Mouse (Mus musculus): ENCODE results near the gene Atp2a1.
"Not testable (repeated sequence)": the region's sequence is repeated elsewhere in the genome, so short reads cannot be mapped to it uniquely, and the experiment has no call there.

Gene Atp2a1

DNA sequence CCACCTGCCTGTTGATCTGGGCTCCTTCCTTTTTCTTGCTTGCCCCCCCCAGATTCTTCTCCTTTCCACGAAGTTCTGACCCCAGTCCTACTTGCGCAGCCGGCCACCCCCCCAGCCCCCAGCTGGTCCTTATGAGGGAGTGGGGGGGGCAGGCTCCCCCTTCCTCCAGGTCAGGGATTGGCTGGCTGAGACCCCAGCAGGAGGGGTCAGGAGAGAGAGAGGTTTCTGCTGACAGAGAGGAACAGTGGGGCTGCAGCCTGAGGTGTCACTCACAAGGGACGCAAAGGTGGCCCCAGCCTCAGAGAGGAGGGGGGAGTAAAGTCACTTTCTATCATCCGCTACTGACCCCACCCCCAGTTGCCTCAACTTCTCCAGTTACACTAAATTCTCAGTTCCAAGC lies at the start of gene Atp2a1:
Gene Atp2a1, minus strand, starts transcription at position 105 of the 400 bp plus-strand sequence.
- DNase-seq (ENCODE audit: low read depth), result no peak

DNA sequence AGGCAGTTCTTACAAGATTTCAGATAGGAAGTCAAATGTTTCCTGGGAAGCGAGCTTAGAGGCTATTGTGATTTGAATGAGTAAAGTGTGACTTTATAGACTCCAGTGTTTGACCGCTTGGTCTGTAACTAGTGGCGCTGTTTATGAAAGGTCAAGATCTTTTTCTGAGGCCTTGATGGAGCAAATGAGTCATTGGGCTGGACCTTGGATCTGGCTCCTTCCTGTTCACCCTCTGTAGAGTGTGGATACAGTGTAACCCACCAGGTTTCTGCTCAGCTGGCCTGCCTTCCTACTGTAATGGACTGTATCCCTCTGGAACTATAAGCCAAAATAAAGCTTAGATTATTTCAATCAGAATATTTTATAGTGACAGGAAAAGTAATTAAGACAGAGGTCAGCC lies 48.4 kb upstream of the Atp2a1 start:
- no peak for DNase-seq (ENCODE audit: low read depth)

DNA sequence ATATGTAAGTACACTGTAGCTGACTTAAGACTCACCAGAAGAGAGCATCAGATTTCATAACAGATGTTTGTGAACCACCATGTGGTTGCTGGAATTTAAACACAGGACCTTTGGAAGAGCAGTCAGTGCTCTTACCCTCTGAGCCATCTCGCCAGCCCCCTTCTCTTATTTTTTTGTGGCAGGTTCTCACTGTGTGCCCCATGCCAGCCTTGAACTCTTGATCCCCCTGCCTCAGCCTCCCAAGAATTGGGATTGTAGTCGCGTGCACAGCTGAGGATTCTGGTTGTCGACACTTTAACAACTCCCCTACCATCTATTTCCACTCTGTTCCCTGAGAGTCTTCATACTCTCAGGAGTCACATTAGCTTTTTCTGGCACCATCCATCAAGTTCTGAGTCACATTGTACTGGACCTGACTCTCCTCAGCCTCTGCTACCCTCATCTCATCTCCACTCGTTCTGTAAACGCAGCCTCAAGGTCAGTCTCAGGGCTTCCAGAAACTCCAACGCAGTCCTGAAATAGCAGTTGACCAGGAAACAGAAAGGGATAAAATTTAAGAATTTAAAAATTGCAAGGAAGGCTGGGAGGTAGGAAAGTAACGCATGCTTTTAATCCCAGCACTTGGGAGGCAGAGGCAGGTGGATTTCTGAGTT lies 44.3 kb upstream of the Atp2a1 start:
- no peak for DNase-seq (ENCODE audit: low read depth)

DNA sequence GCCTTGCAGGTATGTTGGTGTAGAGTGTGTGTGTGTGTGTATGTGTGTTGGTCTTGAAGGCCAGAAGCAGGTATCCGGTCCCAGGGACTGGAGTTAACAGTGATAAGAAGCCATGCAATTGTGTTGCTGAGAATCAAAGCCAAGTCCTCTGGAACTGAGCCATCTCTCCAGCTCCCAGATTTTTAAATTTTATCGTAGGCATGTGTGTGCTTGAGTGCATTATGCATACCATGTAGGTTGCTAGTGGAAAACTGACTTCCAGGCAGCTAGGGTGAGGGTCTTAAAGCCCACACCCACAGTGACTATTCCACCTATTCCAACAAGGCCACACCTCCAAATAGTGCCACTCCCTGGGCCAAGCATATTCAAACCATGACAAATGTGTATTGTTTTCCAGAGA lies 42.0 kb upstream of the Atp2a1 start:
- no peak for DNase-seq (ENCODE audit: low read depth)

DNA sequence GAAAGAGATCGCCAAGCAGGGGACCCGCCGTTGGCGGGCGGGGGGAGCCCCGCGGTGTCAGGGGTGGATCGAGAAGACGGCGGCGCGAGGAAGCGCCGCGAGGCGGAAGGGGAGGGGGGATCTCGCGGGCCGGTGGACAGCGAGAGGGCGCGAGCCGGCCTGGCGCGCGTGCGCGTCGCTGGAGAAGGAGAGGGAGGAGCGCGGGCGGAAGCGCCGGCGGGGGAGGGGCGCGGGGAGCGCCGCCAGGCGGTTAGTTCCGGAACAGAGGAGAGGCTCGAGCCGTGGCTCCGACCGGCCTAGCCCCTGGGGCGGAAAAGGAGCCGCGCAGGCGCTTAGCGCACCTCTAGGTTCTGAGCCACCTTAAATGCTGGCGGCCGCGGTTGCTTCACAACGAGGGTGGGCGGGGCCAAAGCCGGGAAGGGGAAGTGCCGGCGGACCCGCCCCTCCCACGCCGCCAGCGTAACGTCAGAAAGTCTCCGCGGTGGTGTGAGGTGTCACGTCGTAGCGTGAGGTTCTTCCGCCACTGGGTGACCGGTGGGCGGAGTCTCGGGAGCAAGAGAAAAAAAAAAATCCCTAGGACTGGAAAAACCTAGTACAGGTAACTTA lies 40.5 kb upstream of the Atp2a1 start, which contains the start of gene Atxn2l:
Gene Atxn2l, minus strand, starts transcription at position 165 of the 606 bp plus-strand sequence.
- DNase-seq (ENCODE audit: low read depth), result peak; percentile 100

DNA sequence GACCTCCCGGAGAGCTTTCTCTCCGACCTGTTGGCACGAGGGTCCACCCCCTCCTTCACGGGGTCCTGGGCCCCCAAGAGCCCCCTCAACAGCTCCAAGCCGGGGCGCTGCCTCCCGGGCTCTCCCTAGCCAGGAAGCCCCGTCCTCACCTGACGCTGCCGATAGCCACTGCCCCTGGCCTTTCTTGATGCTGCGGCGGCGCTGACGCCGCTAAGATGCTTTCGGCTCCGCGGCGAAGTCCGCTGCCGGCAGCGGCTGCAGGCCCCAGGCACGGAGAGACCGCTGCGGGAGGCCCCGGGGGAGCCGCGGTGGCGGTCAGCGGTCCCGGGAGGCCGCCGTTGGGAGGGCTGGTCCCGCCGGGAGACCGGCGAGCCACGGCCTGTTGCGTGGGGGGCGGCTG lies 39.8 kb upstream of the Atp2a1 start:
- DNase-seq (ENCODE audit: low read depth), result no peak

DNA sequence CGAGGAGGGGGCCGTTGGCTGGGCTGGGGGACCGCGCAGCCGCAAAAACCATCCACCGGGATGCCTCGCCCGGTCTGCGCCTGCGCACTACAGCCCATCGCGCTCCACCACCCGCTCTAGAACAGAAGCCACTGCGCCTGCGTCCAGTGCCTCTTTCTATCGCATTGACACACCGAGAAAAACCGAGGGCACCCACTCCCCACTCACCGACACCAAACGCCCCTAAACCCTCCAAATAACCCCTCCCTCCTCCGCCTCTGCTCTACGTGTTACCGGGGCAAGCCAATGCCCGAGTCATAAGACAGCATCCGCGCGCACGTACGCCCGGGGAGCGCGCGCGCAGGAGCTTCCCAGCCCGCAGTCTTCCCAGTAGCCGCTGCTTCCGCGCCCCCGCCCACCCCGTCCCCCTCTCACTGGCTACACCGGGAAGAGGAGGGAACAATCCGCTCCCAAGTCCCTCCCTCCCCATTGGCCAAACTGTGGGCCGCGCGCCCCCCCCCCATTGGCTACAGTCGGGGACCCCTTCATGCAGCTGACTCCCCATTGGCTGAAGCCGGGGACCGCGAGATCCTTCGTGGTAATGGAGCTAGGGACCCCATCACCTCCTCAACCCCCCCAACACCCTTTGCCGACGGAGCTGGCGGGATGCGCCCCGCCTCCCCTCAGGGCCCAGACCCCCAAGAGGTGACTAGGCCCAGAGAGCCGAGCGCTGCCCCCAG lies 39.3 kb upstream of the Atp2a1 start:
- DNase-seq (ENCODE audit: low read depth), result peak; percentile 94

DNA sequence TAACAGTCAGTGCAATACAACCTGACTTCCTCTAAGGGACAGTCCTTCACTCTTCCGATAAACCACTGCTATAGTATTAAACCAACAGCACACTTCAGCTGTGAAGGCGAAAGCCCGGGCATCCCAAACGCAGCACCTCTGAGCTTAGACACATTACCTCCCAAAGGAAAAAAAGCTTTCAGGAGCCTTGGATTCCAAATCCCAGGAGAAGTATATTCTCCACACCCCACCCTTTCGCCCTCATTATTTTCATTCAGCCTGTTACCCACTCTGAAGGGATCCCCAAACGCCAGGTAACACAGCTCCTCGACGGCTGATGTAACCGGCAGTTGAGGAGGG lies 38.7 kb upstream of the Atp2a1 start:
- no peak for DNase-seq (ENCODE audit: low read depth)

DNA sequence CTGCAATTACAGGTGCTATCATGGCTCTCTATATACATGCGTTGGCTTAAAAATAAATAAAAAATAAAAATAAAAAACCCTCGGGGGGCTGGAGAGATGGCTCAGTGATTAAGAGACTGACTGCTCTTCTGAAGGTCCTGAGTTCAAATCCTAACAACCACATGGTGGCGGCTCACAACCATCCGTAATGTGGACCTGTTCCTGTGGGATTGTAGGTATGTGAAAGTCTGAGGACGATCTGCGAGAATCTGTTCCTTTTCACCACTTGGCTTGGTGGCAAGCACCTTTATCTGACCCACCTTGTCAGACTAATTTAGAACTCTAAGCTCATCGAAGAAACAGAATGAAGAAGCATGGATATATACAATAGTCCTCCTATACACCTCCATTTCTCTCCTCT lies 36.5 kb upstream of the Atp2a1 start:
- no peak for DNase-seq (ENCODE audit: low read depth)

DNA sequence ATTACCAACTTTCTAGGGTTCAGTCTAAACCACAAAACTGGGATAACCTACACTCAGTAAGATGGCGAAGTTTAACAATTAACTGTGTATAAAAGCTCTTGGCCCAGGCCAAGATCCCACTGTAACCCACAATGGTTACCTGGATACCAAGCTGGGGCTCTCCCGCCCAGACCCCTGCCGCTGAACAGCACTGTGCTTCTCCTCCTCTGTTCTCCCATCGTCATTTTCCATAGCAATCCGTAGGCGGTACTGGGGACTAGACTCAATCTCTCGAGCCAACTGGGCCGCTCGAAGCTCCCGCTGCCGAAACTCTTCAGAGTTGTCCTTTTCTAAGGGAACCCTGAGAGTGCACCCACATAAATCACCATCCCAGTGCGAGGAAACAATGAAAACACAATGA lies 35.1 kb upstream of the Atp2a1 start:
- no peak for DNase-seq (ENCODE audit: low read depth)

DNA sequence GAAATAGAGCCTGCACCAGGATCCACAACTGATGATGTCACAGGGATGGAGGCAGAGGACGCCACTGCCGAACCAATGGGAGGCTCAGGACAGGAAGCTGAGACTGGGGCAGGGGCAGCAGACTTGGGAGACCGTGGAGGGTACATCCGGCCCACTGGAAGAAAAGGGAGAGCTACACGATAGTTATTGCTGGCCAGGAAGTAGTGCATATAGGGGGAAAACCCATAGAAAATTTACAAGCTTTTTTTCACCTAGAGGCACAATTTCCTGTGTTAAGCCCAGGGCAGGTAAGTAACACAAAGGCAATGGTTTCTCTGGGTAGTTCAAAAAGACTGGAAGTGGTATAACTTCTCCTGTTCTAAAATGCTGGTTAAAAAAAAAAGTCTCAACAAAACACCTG lies 33.6 kb upstream of the Atp2a1 start:
- no peak for DNase-seq (ENCODE audit: low read depth)

DNA sequence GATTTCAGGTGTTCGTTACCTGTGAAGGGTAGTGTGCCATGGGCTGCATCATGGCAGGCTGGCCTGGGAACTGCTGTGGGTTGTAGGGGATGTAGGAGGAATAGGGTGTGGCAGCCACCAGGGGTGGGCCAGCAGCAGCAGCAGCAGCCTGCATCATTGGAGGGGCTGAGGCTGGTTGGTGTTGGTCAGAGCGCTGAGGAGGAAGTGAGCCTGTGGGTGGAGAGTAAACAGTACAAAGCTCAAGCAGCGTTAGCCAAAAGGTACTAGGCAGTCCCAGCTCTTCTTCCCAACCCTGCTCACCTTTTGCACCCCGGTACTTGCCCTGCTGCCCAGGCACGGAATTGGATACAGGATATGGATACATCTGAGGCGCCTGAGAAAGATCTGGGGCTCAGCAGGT lies 31.2 kb upstream of the Atp2a1 start:
- no peak for DNase-seq (ENCODE audit: low read depth)

DNA sequence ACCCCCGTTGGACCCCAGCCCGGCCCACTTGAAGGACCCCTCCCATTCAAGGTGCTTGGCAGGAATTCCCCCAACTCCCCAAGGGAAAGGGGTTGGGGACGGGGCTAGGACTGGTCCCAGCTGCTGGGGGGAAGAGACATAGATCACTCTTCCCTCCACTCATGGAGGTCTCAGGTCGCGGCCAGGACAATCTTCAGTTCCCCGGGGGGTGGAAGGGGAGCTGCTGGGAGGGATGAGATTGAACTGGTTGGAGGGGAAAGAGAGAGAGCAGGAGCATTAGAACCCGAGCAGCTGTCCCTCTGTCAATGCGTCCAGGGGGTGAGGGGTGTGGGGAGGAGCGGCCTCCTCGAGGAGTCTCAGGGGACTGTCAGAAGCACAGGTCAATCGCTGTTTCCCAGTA lies 29.1 kb upstream of the Atp2a1 start:
- no peak for DNase-seq (ENCODE audit: low read depth)

DNA sequence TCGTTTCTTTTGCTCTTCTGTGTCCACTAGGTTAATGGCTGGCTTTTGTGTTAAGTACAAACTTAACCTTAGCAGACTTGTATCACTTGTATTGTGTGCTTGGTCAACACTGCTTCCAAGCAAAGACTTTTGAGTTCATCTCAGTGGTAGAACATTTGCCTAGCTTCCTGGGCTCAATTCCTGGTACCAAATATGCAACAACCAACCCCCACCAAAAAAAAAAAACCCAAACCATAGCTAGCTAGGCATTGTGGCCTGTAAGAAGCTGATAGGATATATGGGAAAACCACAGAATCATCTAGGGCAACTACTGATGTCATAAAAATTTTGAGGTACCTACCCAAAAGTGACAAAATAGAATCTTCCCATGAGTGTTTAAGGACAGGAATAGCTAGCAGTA lies 28.1 kb upstream of the Atp2a1 start:
- no peak for DNase-seq (ENCODE audit: low read depth)

DNA sequence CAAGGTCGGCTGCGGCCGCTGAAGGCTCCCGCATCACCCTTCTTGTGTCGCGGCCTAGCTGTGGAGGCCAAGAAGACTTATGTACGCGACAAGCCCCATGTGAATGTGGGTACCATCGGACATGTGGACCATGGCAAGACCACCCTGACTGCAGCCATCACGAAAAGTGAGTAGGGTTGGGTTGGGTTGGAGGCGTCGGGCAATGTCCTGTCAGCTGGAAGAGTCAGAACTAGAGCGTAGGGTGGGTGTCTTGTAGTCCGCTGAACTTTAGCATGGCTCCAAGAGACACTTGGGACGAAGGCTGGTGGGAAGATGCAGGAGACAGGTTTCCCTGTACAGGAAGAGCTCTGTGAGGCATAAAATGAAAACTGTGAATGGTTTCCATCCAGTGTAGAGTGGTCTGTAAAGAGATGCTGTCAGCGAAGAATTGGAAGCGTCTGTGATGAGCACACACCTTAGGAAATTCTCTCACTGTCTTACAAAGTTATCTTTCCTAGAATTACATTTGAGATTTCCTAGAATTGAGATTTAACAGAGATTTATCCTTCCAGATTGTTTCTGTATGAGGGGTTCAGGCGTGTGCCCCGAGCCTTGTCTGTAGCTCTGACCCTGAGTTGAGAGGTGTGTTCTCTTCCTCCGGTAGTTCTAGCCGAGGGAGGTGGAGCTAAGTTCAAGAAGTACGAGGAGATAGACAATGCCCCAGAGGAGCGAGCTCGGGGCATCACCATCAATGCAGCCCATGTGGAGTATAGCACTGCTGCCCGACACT lies 24.9 kb upstream of the Atp2a1 start:
- DNase-seq (ENCODE audit: low read depth), result not testable (repeated sequence)

DNA sequence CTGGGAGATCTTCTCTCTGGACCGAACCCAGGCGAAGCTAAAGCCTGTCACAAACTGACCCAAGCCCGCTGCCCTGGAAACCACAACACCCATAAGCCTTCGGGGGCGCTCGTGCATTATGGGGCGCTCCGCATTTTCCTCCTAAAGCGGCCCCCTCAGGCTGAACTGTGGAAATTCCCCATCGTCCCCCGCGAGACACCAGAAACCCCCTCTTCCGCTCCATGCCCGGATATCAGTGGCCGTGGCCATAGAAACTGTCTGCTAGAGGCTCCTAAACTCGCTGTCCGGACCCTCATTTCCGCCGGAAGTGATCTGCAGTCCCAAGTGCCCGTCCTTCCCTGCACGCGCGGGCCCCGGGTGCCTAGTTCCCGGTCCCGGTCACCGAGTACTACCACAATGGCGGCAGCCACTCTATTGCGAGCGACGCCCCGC lies 24.2 kb upstream of the Atp2a1 start, which contains the start of gene Tufm:
Gene Tufm, plus strand, starts transcription at position 310 of the 432 bp plus-strand sequence.
- DNase-seq (ENCODE audit: low read depth), result peak; percentile 79

DNA sequence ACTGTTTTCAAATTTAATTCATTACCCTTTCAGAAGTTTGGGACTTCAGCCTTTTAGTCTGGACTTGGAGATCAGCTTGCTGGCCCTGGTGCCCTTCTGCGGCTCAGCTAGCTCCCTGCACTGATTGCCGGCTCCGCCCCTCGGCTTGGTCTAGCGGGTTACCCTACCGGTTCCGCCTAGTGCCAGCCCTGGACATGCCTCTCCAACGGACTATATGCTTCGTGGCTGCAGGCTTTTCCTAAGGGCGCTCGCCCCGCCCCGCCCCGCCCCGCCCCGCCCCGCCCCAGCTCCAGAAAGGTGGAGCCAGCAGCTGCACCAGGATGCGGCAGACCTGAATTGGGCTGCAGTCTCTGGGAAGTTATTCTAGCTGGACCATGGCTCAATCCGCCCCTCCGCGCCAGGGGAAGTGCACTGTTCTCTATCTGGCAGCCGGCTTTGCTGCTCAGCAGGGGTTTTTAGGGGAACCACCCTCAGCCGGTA lies 19.5 kb upstream of the Atp2a1 start:
- DNase-seq (ENCODE audit: low read depth), result peak; percentile 50

DNA sequence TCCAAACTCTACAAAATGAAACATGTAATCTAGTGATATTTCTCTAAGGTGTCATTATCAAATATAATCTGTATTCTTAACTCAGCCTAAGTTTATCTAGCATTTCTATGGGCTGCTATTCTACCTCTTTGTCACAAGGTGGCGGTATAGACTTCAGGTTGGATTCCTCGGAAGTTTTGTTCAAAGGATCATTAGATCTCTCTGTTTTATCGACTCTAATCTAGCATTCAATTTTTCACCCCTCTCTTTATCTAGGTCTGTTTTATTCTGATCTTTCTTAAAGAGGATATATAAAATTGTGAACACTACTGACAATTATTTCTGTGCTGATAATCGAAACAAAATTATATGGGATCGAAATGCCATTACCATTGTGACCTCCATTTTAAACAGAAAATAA lies 18.8 kb upstream of the Atp2a1 start:
- DNase-seq (ENCODE audit: low read depth), result peak; percentile 68

DNA sequence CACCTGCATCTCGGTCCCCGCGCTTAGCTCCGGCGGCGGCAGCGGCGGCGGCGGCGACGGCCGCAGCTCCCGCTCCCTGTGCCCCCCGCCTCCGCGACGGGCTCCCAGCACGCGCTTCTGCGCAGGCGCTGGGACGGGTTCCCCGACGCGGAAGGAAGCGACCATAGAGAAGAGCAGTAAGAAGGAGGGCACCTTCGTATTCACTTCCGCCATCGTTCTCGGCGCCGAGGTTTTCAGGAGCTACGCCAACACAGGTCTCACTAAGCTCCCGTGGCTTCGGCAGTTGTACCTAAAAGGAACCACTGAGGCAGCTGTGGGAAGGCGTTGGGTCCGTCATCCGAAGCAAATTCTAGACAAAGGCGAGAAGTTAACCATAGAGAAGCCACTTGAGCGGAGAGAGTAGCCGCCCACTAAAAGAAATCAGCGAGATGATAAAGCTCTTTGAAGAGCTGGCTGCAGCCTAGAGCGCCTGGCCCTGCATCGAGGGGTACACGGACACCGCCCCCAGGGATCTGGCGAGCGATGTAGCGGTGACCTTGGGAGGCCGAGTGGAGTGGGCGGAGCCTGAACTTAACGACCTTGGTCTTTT lies 12.2 kb upstream of the Atp2a1 start, which contains the start of gene Sh2b1:
Gene Sh2b1, minus strand, starts transcription at position 432 of the 589 bp plus-strand sequence.
- peak; percentile 93 for DNase-seq (ENCODE audit: low read depth)

DNA sequence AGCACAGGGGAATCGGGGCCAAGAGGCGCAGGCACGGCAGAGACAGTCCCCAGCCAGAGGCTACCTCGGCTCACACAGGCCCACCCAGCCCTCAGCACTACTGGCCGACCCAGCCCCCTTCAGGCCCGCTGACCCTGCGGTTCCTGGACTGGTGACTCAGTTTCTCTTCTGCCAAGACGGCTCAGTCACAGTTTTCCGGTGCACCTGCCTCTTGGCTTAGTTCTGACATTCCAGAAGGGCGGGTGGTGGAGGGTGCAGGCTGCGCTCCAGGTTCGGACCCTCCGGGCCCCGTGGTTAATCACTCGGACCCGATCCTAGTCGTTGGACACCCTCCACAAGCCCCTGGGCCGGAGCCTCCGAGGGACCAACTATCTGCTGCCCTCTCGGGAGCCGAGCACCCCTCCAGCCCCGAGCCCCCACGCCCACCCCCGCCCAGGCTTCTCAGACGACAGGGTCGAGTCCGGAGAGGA lies 11.6 kb upstream of the Atp2a1 start:
- no peak for DNase-seq (ENCODE audit: low read depth)

DNA sequence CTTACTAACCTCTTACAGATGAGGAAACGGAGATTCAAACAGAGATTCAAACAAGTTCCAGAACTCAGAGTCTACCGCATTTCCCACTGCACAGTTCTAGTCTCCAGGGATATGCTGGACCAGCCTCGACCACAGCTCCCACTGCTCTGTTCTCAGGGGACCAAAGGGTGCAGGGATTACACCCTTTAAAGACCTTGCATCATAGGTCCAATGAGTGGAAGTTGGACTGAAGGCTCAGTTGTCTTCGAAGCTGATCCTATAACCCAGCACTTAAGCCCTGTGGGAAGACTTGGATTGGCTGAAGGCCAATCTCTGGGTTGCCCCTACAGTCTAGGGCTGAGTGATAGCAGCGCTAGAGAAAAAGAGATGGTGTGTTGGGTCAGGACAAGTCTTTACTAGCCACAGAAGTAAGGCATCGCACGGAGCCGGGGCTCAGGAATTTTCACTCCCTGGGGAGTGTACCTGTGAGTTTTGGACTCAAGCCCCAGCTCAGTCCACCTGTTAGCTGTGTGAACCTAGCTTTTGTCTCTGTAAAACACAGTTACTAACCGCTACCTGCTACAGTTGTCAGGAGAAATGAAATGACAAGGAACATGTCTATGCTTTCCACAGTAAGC lies 10.7 kb upstream of the Atp2a1 start:
- DNase-seq (ENCODE audit: low read depth), result no peak
